Mouse (Mus musculus): Measurements from ENCODE around the gene Ggnbp2. TPM values are rescaled to one million over a fixed set of nuclear protein-coding genes. Genes with fewer than 3 reads are reported as not detected.

Ggnbp2 gene
- total and polyA plus RNA-seq, 3 experiments: 142 to 170 (median 156) TPM

- H3K4me3 ChIP-seq (ENCODE audit: low read depth, low read length): no peak overlapping the region
- no peaks in the 10 kb centered on the region for H3K9me3 ChIP-seq (replicated peaks)
- no peak for ATAC-seq (ENCODE audit: extremely low read depth, insufficient number of reproducible peaks, low FRiP score, poor library complexity, severe bottlenecking)
- peaks cover 88% of the 10 kb centered on the region for H3K36me3 ChIP-seq (replicated peaks)
- DNase-seq (ENCODE audit: low spot score): no peak
- TF ChIP-seq GATA2 (IDR thresholded peaks at IDR 0.05; ENCODE audit: borderline replicate concordance, low read depth, low read length) (no peak), CTCF (IDR thresholded peaks at IDR 0.05; ENCODE audit: low read depth, low read length) (no peak), POLR2AphosphoS5 (IDR thresholded peaks at IDR 0.05; ENCODE audit: insufficient replicate concordance, low read depth, low read length) (no peak), GATA1 (IDR thresholded peaks at IDR 0.05; ENCODE audit: borderline replicate concordance, low read length) (no peak), TAL1 (conservative IDR thresholded peaks at IDR 0.05; ENCODE audit: low read depth, low read length) (no peak)
- no peaks in the 10 kb centered on the region for H3K4me1 ChIP-seq (ENCODE audit: insufficient read depth, low read depth, low read length)
- no peaks in the 10 kb centered on the region for H3K27me3 ChIP-seq (ENCODE audit: insufficient read depth, low read length)
Observed at GRCm38 (mm10) chr11:84891705-84892104, 21.1 kb upstream of the Ggnbp2 start.

GRCm38 (mm10) chr11:84889492-84889891 lies 18.9 kb upstream of the Ggnbp2 start:
- Histone ChIP-seq H3K9me3 (replicated peaks) (no peaks in the 10 kb centered on the region), H3K36me3 (replicated peaks) (peaks cover 88% of the 10 kb centered on the region), H3K4me3 (ENCODE audit: low read depth, low read length) (no peak overlapping the region), H3K27me3 (ENCODE audit: insufficient read depth, low read length) (no peaks in the 10 kb centered on the region), H3K4me1 (ENCODE audit: insufficient read depth, low read depth, low read length) (no peaks in the 10 kb centered on the region)
- ATAC-seq (ENCODE audit: extremely low read depth, insufficient number of reproducible peaks, low FRiP score, poor library complexity, severe bottlenecking): no peak
- DNase-seq (ENCODE audit: low spot score): no peak
- TF ChIP-seq POLR2AphosphoS5 (IDR thresholded peaks at IDR 0.05; ENCODE audit: insufficient replicate concordance, low read depth, low read length) (no peak), GATA2 (IDR thresholded peaks at IDR 0.05; ENCODE audit: borderline replicate concordance, low read depth, low read length) (no peak), TAL1 (conservative IDR thresholded peaks at IDR 0.05; ENCODE audit: low read depth, low read length) (no peak), CTCF (IDR thresholded peaks at IDR 0.05; ENCODE audit: low read depth, low read length) (no peak), GATA1 (IDR thresholded peaks at IDR 0.05; ENCODE audit: borderline replicate concordance, low read length) (no peak)

GRCm38 (mm10) chr11:84888025-84888424 lies 17.4 kb upstream of the Ggnbp2 start:
- TF ChIP-seq GATA2 (IDR thresholded peaks at IDR 0.05; ENCODE audit: borderline replicate concordance, low read depth, low read length) (no peak), TAL1 (conservative IDR thresholded peaks at IDR 0.05; ENCODE audit: low read depth, low read length) (no peak), GATA1 (IDR thresholded peaks at IDR 0.05; ENCODE audit: borderline replicate concordance, low read length) (no peak), POLR2AphosphoS5 (IDR thresholded peaks at IDR 0.05; ENCODE audit: insufficient replicate concordance, low read depth, low read length) (no peak), CTCF (IDR thresholded peaks at IDR 0.05; ENCODE audit: low read depth, low read length) (no peak)
- Histone ChIP-seq H3K4me3 (ENCODE audit: low read depth, low read length) (no peak overlapping the region), H3K9me3 (replicated peaks) (no peaks in the 10 kb centered on the region), H3K27me3 (ENCODE audit: insufficient read depth, low read length) (no peaks in the 10 kb centered on the region), H3K4me1 (ENCODE audit: insufficient read depth, low read depth, low read length) (no peaks in the 10 kb centered on the region), H3K36me3 (replicated peaks) (peaks cover 91% of the 10 kb centered on the region)
- no peak for ATAC-seq (ENCODE audit: extremely low read depth, insufficient number of reproducible peaks, low FRiP score, poor library complexity, severe bottlenecking)
- no peak for DNase-seq (ENCODE audit: low spot score)

GRCm38 (mm10) chr11:84886767-84887511 lies 16.3 kb upstream of the Ggnbp2 start:
- Histone ChIP-seq H3K4me3 (ENCODE audit: low read depth, low read length) (no peak overlapping the region), H3K27me3 (ENCODE audit: insufficient read depth, low read length) (no peaks in the 10 kb centered on the region), H3K4me1 (ENCODE audit: insufficient read depth, low read depth, low read length) (peaks cover 7% of the 10 kb centered on the region; the same call in 1 of the 2 replicates), H3K36me3 (replicated peaks) (peaks cover 90% of the 10 kb centered on the region), H3K9me3 (replicated peaks) (no peaks in the 10 kb centered on the region)
- no peak for ATAC-seq (ENCODE audit: extremely low read depth, insufficient number of reproducible peaks, low FRiP score, poor library complexity, severe bottlenecking)
- no peak for DNase-seq (ENCODE audit: low spot score)
- TF ChIP-seq POLR2AphosphoS5 (IDR thresholded peaks at IDR 0.05; ENCODE audit: insufficient replicate concordance, low read depth, low read length): no peak
- no peak for TF ChIP-seq CTCF (IDR thresholded peaks at IDR 0.05; ENCODE audit: low read depth, low read length)
- TF ChIP-seq TAL1 (conservative IDR thresholded peaks at IDR 0.05; ENCODE audit: low read depth, low read length): no peak
- no peak for TF ChIP-seq GATA2 (IDR thresholded peaks at IDR 0.05; ENCODE audit: borderline replicate concordance, low read depth, low read length)
- TF ChIP-seq GATA1 (IDR thresholded peaks at IDR 0.05; ENCODE audit: borderline replicate concordance, low read length): no peak

- H3K36me3 ChIP-seq (replicated peaks): peaks cover 90% of the 10 kb centered on the region
- no peak for TF ChIP-seq GATA2 (IDR thresholded peaks at IDR 0.05; ENCODE audit: borderline replicate concordance, low read depth, low read length)
- TF ChIP-seq GATA1 (IDR thresholded peaks at IDR 0.05; ENCODE audit: borderline replicate concordance, low read length): no peak
- no peak for TF ChIP-seq TAL1 (conservative IDR thresholded peaks at IDR 0.05; ENCODE audit: low read depth, low read length)
- no peak for TF ChIP-seq CTCF (IDR thresholded peaks at IDR 0.05; ENCODE audit: low read depth, low read length)
- no peak for TF ChIP-seq POLR2AphosphoS5 (IDR thresholded peaks at IDR 0.05; ENCODE audit: insufficient replicate concordance, low read depth, low read length)
- ATAC-seq (ENCODE audit: extremely low read depth, insufficient number of reproducible peaks, low FRiP score, poor library complexity, severe bottlenecking): no peak
- H3K4me1 ChIP-seq (ENCODE audit: insufficient read depth, low read depth, low read length): peaks cover 14% of the 10 kb centered on the region
- H3K9me3 ChIP-seq (replicated peaks): no peaks in the 10 kb centered on the region
- no peaks in the 10 kb centered on the region for H3K27me3 ChIP-seq (ENCODE audit: insufficient read depth, low read length)
- H3K4me3 ChIP-seq (ENCODE audit: low read depth, low read length): no peak overlapping the region
- no peak for DNase-seq (ENCODE audit: low spot score)
Observed at GRCm38 (mm10) chr11:84886236-84886635, 15.6 kb upstream of the Ggnbp2 start.

- no peaks in the 10 kb centered on the region for H3K27me3 ChIP-seq (ENCODE audit: insufficient read depth, low read length)
- H3K4me3 ChIP-seq (ENCODE audit: low read depth, low read length): no peak overlapping the region
- no peaks in the 10 kb centered on the region for H3K9me3 ChIP-seq (replicated peaks)
- TF ChIP-seq GATA1 (IDR thresholded peaks at IDR 0.05; ENCODE audit: borderline replicate concordance, low read length): no peak
- no peak for TF ChIP-seq GATA2 (IDR thresholded peaks at IDR 0.05; ENCODE audit: borderline replicate concordance, low read depth, low read length)
- TF ChIP-seq CTCF (IDR thresholded peaks at IDR 0.05; ENCODE audit: low read depth, low read length): no peak
- TF ChIP-seq POLR2AphosphoS5 (IDR thresholded peaks at IDR 0.05; ENCODE audit: insufficient replicate concordance, low read depth, low read length): no peak
- no peak for TF ChIP-seq TAL1 (conservative IDR thresholded peaks at IDR 0.05; ENCODE audit: low read depth, low read length)
- no peak for ATAC-seq (ENCODE audit: extremely low read depth, insufficient number of reproducible peaks, low FRiP score, poor library complexity, severe bottlenecking)
- peaks cover 86% of the 10 kb centered on the region for H3K36me3 ChIP-seq (replicated peaks)
- peaks cover 22% of the 10 kb centered on the region for H3K4me1 ChIP-seq (ENCODE audit: insufficient read depth, low read depth, low read length)
- DNase-seq (ENCODE audit: low spot score): no peak
Observed at GRCm38 (mm10) chr11:84885238-84885637, 14.6 kb upstream of the Ggnbp2 start.
